Mouse (Mus musculus): ENCODE measurements around the gene Zmiz1. TPM values are rescaled to one million over a fixed set of nuclear protein-coding genes. Genes with fewer than 3 reads are reported as not detected.

Gene Zmiz1
- total and polyA plus RNA-seq, 3 experiments: 3.7 to 45.8 (median 11.1) TPM

DNA sequence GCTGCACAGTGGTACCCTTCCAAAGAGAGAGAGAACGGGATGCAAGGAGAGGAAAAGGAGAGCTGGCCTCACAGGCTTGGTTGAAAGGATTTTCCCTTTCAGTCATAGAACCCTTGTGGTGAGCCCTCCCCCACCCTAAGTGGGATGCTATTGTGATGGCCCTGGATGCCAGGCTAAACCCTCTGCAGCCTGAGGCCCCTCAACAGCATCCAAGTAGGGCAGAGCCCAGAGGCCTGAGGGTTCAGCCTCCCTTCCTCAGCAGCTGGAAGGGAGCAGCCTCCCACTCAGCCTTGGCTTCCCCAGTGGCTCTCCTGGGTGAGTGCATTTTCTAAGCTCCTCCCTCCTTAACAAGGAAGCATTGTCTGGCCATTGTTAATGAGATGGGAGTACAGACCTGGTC is 121.4 kb downstream of the Zmiz1 start:
- Histone ChIP-seq H3K36me3 (replicated peaks in 1 of 2; ENCODE audit: control insufficient read depth in 1 of 2, insufficient read depth in 1 of 2, low read length in 1 of 2) (peaks cover 71 to 97% of the 10 kb centered on the region in 2 experiments), H3K9me3 (replicated peaks; ENCODE audit: low read length) (no peaks in the 10 kb centered on the region), H3K79me2 (replicated peaks; ENCODE audit: control insufficient read depth, extremely low read depth, insufficient read depth, poor library complexity, severe bottlenecking) (no peaks in the 10 kb centered on the region), H3K9ac (ENCODE audit: insufficient read depth, low read depth) (no peak overlapping the region), H3K27me3 (replicated peaks) (no peaks in the 10 kb centered on the region), H3K4me3 (replicated peaks in 1 of 3; ENCODE audit: low read depth in 2 of 3, low read length in 2 of 3, poor library complexity in 1 of 3) (no peak overlapping the region), H3K4me2 (ENCODE audit: insufficient read depth, low read depth, poor library complexity, severe bottlenecking) (no peak overlapping the region), H3K4me1 (ENCODE audit: control insufficient read depth in 1 of 2, insufficient read depth in 2 of 2) (peaks cover 4 to 52% of the 10 kb centered on the region in 2 experiments), H3K27ac (ENCODE audit: insufficient read depth, low read depth) (no peak overlapping the region)
- dilution Hi-C loops (cut with MboI; ENCODE audit: extremely low pct_ligation_motif_present, extremely low pct_unique_long_range_greater_than_20kb, low sequenced_read_pairs) (no loop called here), in situ Hi-C loops (cut with MboI; ENCODE audit: low pct_ligation_motif_present, low pct_unique_long_range_greater_than_20kb, low sequenced_read_pairs) (no loop called here)
- no peak for DNase-seq (ENCODE audit: extremely low read depth)
- TF ChIP-seq TBP (conservative IDR thresholded peaks at IDR 0.05; ENCODE audit: low read depth, low read length) (no peak), POLR2A (IDR thresholded peaks at IDR 0.05; ENCODE audit: low read depth, low read length) (no peak), JUND (conservative IDR thresholded peaks at IDR 0.05; ENCODE audit: low read depth, low read length) (no peak), CHD1 (IDR thresholded peaks at IDR 0.05; ENCODE audit: low read depth, low read length) (no peak), TCF12 (IDR thresholded peaks at IDR 0.05; ENCODE audit: low read depth, low read length) (no peak), USF1 (IDR thresholded peaks at IDR 0.05; ENCODE audit: low read depth, low read length) (no peak), CHD2 (IDR thresholded peaks at IDR 0.05; ENCODE audit: low read length) (no peak), CTCF (conservative IDR thresholded peaks at IDR 0.05 in 1 of 2, IDR thresholded peaks at IDR 0.05 in 1 of 2; ENCODE audit: low read depth in 2 of 2, low read length in 2 of 2) (no peak), MEF2A (IDR thresholded peaks at IDR 0.05; ENCODE audit: borderline replicate concordance, low read depth, low read length) (no peak)

DNA sequence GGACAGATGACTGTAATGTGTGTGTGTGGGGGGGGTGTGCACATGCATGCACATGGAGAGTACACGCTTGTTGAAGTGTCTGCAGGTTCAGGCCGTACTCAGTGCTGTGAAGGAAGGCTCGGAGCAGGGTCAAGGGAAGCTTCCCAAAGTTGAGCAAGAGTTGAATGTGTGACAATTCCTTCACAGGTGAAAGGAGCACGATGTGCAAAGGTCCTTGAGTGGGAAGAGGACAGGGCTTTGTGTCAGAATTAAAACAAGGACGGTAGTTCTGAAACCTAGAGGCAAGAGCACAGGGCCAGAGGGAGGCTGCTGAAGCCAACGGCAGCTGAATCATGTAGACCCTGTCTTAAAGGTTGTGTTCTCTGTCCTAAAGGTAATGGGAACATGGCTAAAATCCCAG is 123.6 kb downstream of the Zmiz1 start:
- no peaks in the 10 kb centered on the region for H3K27me3 ChIP-seq (replicated peaks)
- no peaks in the 10 kb centered on the region for H3K79me2 ChIP-seq (replicated peaks; ENCODE audit: control insufficient read depth, extremely low read depth, insufficient read depth, poor library complexity, severe bottlenecking)
- DNase-seq (ENCODE audit: extremely low read depth): no peak
- in situ Hi-C loops (cut with MboI; ENCODE audit: low pct_ligation_motif_present, low pct_unique_long_range_greater_than_20kb, low sequenced_read_pairs) (no loop called here), dilution Hi-C loops (cut with MboI; ENCODE audit: extremely low pct_ligation_motif_present, extremely low pct_unique_long_range_greater_than_20kb, low sequenced_read_pairs) (no loop called here)
- H3K4me1 ChIP-seq (ENCODE audit: control insufficient read depth in 1 of 2, insufficient read depth in 2 of 2): peaks cover 16 to 53% of the 10 kb centered on the region in 2 experiments
- H3K4me2 ChIP-seq (ENCODE audit: insufficient read depth, low read depth, poor library complexity, severe bottlenecking): no peak overlapping the region
- TF ChIP-seq UBTF (IDR thresholded peaks at IDR 0.05; ENCODE audit: low read depth, low read length) (no peak), ETS1 (conservative IDR thresholded peaks at IDR 0.05; ENCODE audit: low read depth, low read length) (no peak), RCOR1 (conservative IDR thresholded peaks at IDR 0.05; ENCODE audit: low read depth, low read length) (no peak), MXI1 (IDR thresholded peaks at IDR 0.05; ENCODE audit: low read depth, low read length) (no peak), MEF2A (IDR thresholded peaks at IDR 0.05; ENCODE audit: borderline replicate concordance, low read depth, low read length) (no peak), JUN (IDR thresholded peaks at IDR 0.05; ENCODE audit: insufficient read depth, low read depth, low read length) (no peak), SMC3 (IDR thresholded peaks at IDR 0.05; ENCODE audit: low read depth, low read length) (no peak), TCF12 (IDR thresholded peaks at IDR 0.05; ENCODE audit: low read depth, low read length) (no peak), PAX5 (IDR thresholded peaks at IDR 0.05; ENCODE audit: low read length) (no peak), MYC (IDR thresholded peaks at IDR 0.05; ENCODE audit: low read depth, low read length) (no peak), MAX (IDR thresholded peaks at IDR 0.05; ENCODE audit: low read length) (no peak), ZMIZ1 (IDR thresholded peaks at IDR 0.05; ENCODE audit: low read depth, low read length) (no peak), USF2 (conservative IDR thresholded peaks at IDR 0.05; ENCODE audit: low read depth, low read length) (no peak), JUND (conservative IDR thresholded peaks at IDR 0.05; ENCODE audit: low read depth, low read length) (no peak), SIN3A (IDR thresholded peaks at IDR 0.05; ENCODE audit: low read length) (no peak), POLR2AphosphoS2 (IDR thresholded peaks at IDR 0.05; ENCODE audit: low read depth, low read length) (no peak), TBP (conservative IDR thresholded peaks at IDR 0.05; ENCODE audit: low read depth, low read length) (no peak), ZC3H11A (IDR thresholded peaks at IDR 0.05; ENCODE audit: low read depth, low read length) (no peak), POLR2A (IDR thresholded peaks at IDR 0.05; ENCODE audit: low read depth, low read length) (no peak)
- no peak overlapping the region for H3K4me3 ChIP-seq (replicated peaks in 1 of 3; ENCODE audit: low read depth in 2 of 3, low read length in 2 of 3, poor library complexity in 1 of 3)
- H3K27ac ChIP-seq (ENCODE audit: insufficient read depth, low read depth): no peak overlapping the region
- H3K9me3 ChIP-seq (replicated peaks; ENCODE audit: low read length): no peaks in the 10 kb centered on the region
- H3K36me3 ChIP-seq (replicated peaks in 1 of 2; ENCODE audit: control insufficient read depth in 1 of 2, insufficient read depth in 1 of 2, low read length in 1 of 2): peaks cover 59 to 90% of the 10 kb centered on the region in 2 experiments
- H3K9ac ChIP-seq (ENCODE audit: insufficient read depth, low read depth): no peak overlapping the region

All from CH12.LX (cell line).